Mouse (Mus musculus) monocyte, adult 2 months (primary cell): ENCODE data around the gene Slc25a35.
A peak's percentile ranks its signal among the peaks of the same experiment; 100 is the strongest.
"Not testable (repeated sequence)": the region's sequence is repeated elsewhere in the genome, so short reads cannot be mapped to it uniquely, and the experiment has no call there.

Experiments used
- DNase-seq, 2 experiments: peaks; one replicate each; pipeline ENCODE4 v3.0.0; 2022; ENCODE audit warnings: low spot score in 2 of 2, low read depth in 1 of 2

Gene Slc25a35

GRCm38 (mm10) chr11:69003592-69003991 lies 35.7 kb downstream of the Slc25a35 start:
- no peak for DNase-seq

GRCm38 (mm10) chr11:69005193-69005592 lies 37.3 kb downstream of the Slc25a35 start:
- DNase-seq: no peak

GRCm38 (mm10) chr11:69006575-69006974 lies 38.6 kb downstream of the Slc25a35 start:
- DNase-seq: not testable (repeated sequence)

GRCm38 (mm10) chr11:69008182-69009121 lies 40.5 kb downstream of the Slc25a35 start, which contains the start of gene Pfas:
Gene Pfas (minus strand): TSS chr11:69008460.
- peak; percentile 82 to 85 for DNase-seq

GRCm38 (mm10) chr11:69009508-69009907 lies 41.6 kb downstream of the Slc25a35 start:
- no peak for DNase-seq

- DNase-seq: no peak
Measured at GRCm38 (mm10) chr11:69010400-69011323, 42.7 kb downstream of the Slc25a35 start.

- not testable (repeated sequence) for DNase-seq
Measured at GRCm38 (mm10) chr11:69011445-69011844, 43.5 kb downstream of the Slc25a35 start.

GRCm38 (mm10) chr11:69012071-69012601 lies 44.2 kb downstream of the Slc25a35 start:
- DNase-seq: peak; percentile 68 to 77

- DNase-seq: peak; percentile 82 to 88
Measured at GRCm38 (mm10) chr11:69015644-69016441, 47.9 kb downstream of the Slc25a35 start, which contains the start of gene Ctc1. Gene Ctc1 (plus strand): TSS chr11:69015911.

GRCm38 (mm10) chr11:69016755-69017154 lies 48.8 kb downstream of the Slc25a35 start:
- no peak for DNase-seq

GRCm38 (mm10) chr11:69020691-69021090 lies 52.8 kb downstream of the Slc25a35 start:
- no peak for DNase-seq
